Mouse (Mus musculus): ENCODE data around the gene Cracr2b. TPM values are rescaled to one million over a fixed set of nuclear protein-coding genes. Genes with fewer than 3 reads are reported as not detected.

Gene Cracr2b
- total and polyA plus RNA-seq, 3 experiments: 15.4 to 35.0 (median 19.4) TPM

GRCm38 (mm10) chr7:141485606-141486005 lies 24.7 kb downstream of the Cracr2b start:
- Histone ChIP-seq H3K27ac (no peak overlapping the region), H3K9ac (ENCODE audit: low read depth, low read length) (no peak overlapping the region), H3K4me3 (no peak overlapping the region), H3K4me1 (ENCODE audit: control insufficient read depth, insufficient read depth, low read length) (peaks cover 18% of the 10 kb centered on the region), H3K27me3 (ENCODE audit: control insufficient read depth, insufficient read depth, low read length) (no peaks in the 10 kb centered on the region), H3K79me2 (replicated peaks; ENCODE audit: control insufficient read depth, insufficient read depth, low read length) (0 out of 2 replicates have a peak, but pooled peaks cover 2% of the 10 kb centered on the region), H3K36me3 (ENCODE audit: control insufficient read depth, insufficient read depth, low read length) (no peaks in the 10 kb centered on the region; the same call in 1 of the 2 replicates)
- WGBS: 71% methylated on average over 2 of the region's 2 CpGs
- intact Hi-C loops (cut with DNase I): no loop called here
- no peak for TF ChIP-seq EP300 (IDR thresholded peaks at IDR 0.05; ENCODE audit: insufficient read depth, low read depth, low read length)
- no peak for TF ChIP-seq CTCF (IDR thresholded peaks at IDR 0.05)
- no peak for TF ChIP-seq POLR2A (IDR thresholded peaks at IDR 0.05; ENCODE audit: insufficient read depth, low read depth, low read length)
- DNase-seq: no peak

- no peak for TF ChIP-seq CTCF (IDR thresholded peaks at IDR 0.05)
- no peak for TF ChIP-seq EP300 (IDR thresholded peaks at IDR 0.05; ENCODE audit: insufficient read depth, low read depth, low read length)
- no peak for TF ChIP-seq POLR2A (IDR thresholded peaks at IDR 0.05; ENCODE audit: insufficient read depth, low read depth, low read length)
- H3K27ac ChIP-seq: no peak overlapping the region
- H3K9ac ChIP-seq (ENCODE audit: low read depth, low read length): no peak overlapping the region
- no peak for DNase-seq
- no peaks in the 10 kb centered on the region for H3K27me3 ChIP-seq (ENCODE audit: control insufficient read depth, insufficient read depth, low read length)
- 0 out of 2 replicates have a peak, but pooled peaks cover 2% of the 10 kb centered on the region for H3K79me2 ChIP-seq (replicated peaks; ENCODE audit: control insufficient read depth, insufficient read depth, low read length)
- H3K4me3 ChIP-seq: no peak overlapping the region
- 86% methylated on average over 1 of the region's 1 CpGs for WGBS
- intact Hi-C loops (cut with DNase I): no loop called here
- peaks cover 13% of the 10 kb centered on the region for H3K4me1 ChIP-seq (ENCODE audit: control insufficient read depth, insufficient read depth, low read length)
- H3K36me3 ChIP-seq (ENCODE audit: control insufficient read depth, insufficient read depth, low read length): no peaks in the 10 kb centered on the region; the same call in 1 of the 2 replicates
Observed at GRCm38 (mm10) chr7:141486239-141486638, 25.3 kb downstream of the Cracr2b start.

GRCm38 (mm10) chr7:141487141-141487540 lies 26.2 kb downstream of the Cracr2b start:
- no peak overlapping the region for H3K27ac ChIP-seq
- 80% methylated on average over 7 of the region's 7 CpGs for WGBS
- no peak for DNase-seq

GRCm38 (mm10) chr7:141491151-141491550 lies 30.3 kb downstream of the Cracr2b start:
- Histone ChIP-seq H3K4me3 (no peak overlapping the region), H3K4me1 (ENCODE audit: control insufficient read depth, insufficient read depth, low read length) (no peaks in the 10 kb centered on the region), H3K27ac (no peak overlapping the region), H3K36me3 (ENCODE audit: control insufficient read depth, insufficient read depth, low read length) (no peaks in the 10 kb centered on the region; the same call in 1 of the 2 replicates), H3K27me3 (ENCODE audit: control insufficient read depth, insufficient read depth, low read length) (no peaks in the 10 kb centered on the region), H3K9ac (ENCODE audit: low read depth, low read length) (no peak overlapping the region), H3K79me2 (replicated peaks; ENCODE audit: control insufficient read depth, insufficient read depth, low read length) (no peaks in the 10 kb centered on the region)
- intact Hi-C loops (cut with DNase I): no loop called here
- WGBS: 69% methylated on average over 2 of the region's 2 CpGs
- TF ChIP-seq POLR2A (IDR thresholded peaks at IDR 0.05; ENCODE audit: insufficient read depth, low read depth, low read length) (no peak), CTCF (IDR thresholded peaks at IDR 0.05) (peak; percentile 49), EP300 (IDR thresholded peaks at IDR 0.05; ENCODE audit: insufficient read depth, low read depth, low read length) (no peak)
- DNase-seq: no peak

More at GRCm38 (mm10) chr7:141487141-141487540, 26.2 kb downstream of the Cracr2b start:
- 0 out of 2 replicates have a peak, but pooled peaks cover 2% of the 10 kb centered on the region for H3K79me2 ChIP-seq (replicated peaks; ENCODE audit: control insufficient read depth, insufficient read depth, low read length)
- peaks cover 13% of the 10 kb centered on the region for H3K4me1 ChIP-seq (ENCODE audit: control insufficient read depth, insufficient read depth, low read length)
- H3K9ac ChIP-seq (ENCODE audit: low read depth, low read length): no peak overlapping the region
- no peak for TF ChIP-seq POLR2A (IDR thresholded peaks at IDR 0.05; ENCODE audit: insufficient read depth, low read depth, low read length)
- intact Hi-C loops (cut with DNase I): no loop called here
- H3K27me3 ChIP-seq (ENCODE audit: control insufficient read depth, insufficient read depth, low read length): no peaks in the 10 kb centered on the region
- no peaks in the 10 kb centered on the region; the same call in 1 of the 2 replicates for H3K36me3 ChIP-seq (ENCODE audit: control insufficient read depth, insufficient read depth, low read length)
- H3K4me3 ChIP-seq: no peak overlapping the region

- H3K79me2 ChIP-seq (replicated peaks; ENCODE audit: control insufficient read depth, insufficient read depth, low read length): no peaks in the 10 kb centered on the region
- no peaks in the 10 kb centered on the region; the same call in 1 of the 2 replicates for H3K36me3 ChIP-seq (ENCODE audit: control insufficient read depth, insufficient read depth, low read length)
- DNase-seq: no peak
- intact Hi-C loops (cut with DNase I): no loop called here
- no peak overlapping the region for H3K9ac ChIP-seq (ENCODE audit: low read depth, low read length)
- TF ChIP-seq POLR2A (IDR thresholded peaks at IDR 0.05; ENCODE audit: insufficient read depth, low read depth, low read length): no peak
- no peak for TF ChIP-seq EP300 (IDR thresholded peaks at IDR 0.05; ENCODE audit: insufficient read depth, low read depth, low read length)
- TF ChIP-seq CTCF (IDR thresholded peaks at IDR 0.05): no peak
- WGBS: 93% methylated on average over 5 of the region's 5 CpGs
- H3K4me1 ChIP-seq (ENCODE audit: control insufficient read depth, insufficient read depth, low read length): peaks cover under 1% of the 10 kb centered on the region; the same call in 1 of the 2 replicates
- no peak overlapping the region for H3K27ac ChIP-seq
- H3K27me3 ChIP-seq (ENCODE audit: control insufficient read depth, insufficient read depth, low read length): no peaks in the 10 kb centered on the region
- no peak overlapping the region for H3K4me3 ChIP-seq
Observed at GRCm38 (mm10) chr7:141492738-141493137, 31.8 kb downstream of the Cracr2b start.

GRCm38 (mm10) chr7:141493729-141494128 lies 32.8 kb downstream of the Cracr2b start:
- H3K4me1 ChIP-seq (ENCODE audit: control insufficient read depth, insufficient read depth, low read length): peaks cover 1% of the 10 kb centered on the region; the same call in 1 of the 2 replicates
- no peak overlapping the region for H3K4me3 ChIP-seq
- TF ChIP-seq CTCF (IDR thresholded peaks at IDR 0.05) (no peak), POLR2A (IDR thresholded peaks at IDR 0.05; ENCODE audit: insufficient read depth, low read depth, low read length) (no peak), EP300 (IDR thresholded peaks at IDR 0.05; ENCODE audit: insufficient read depth, low read depth, low read length) (no peak)
- no peak for DNase-seq
- no peaks in the 10 kb centered on the region for H3K79me2 ChIP-seq (replicated peaks; ENCODE audit: control insufficient read depth, insufficient read depth, low read length)
- H3K9ac ChIP-seq (ENCODE audit: low read depth, low read length): no peak overlapping the region
- no peaks in the 10 kb centered on the region for H3K27me3 ChIP-seq (ENCODE audit: control insufficient read depth, insufficient read depth, low read length)
- H3K36me3 ChIP-seq (ENCODE audit: control insufficient read depth, insufficient read depth, low read length): no peaks in the 10 kb centered on the region; the same call in 1 of the 2 replicates
- WGBS: 84% methylated on average over 1 of the region's 1 CpGs
- no peak overlapping the region for H3K27ac ChIP-seq
- intact Hi-C loops (cut with DNase I): no loop called here
